Mouse (Mus musculus): Measurements from ENCODE around the gene Thada. TPM values are rescaled to one million over a fixed set of nuclear protein-coding genes. Genes with fewer than 3 reads are reported as not detected.

Gene Thada
- polyA plus RNA-seq, 2 experiments, result 9.1 to 9.7 TPM

- Histone ChIP-seq H3K9me3 (ENCODE audit: control insufficient read depth, low read length) (no peaks in the 10 kb centered on the region), H3K27me3 (ENCODE audit: control insufficient read depth, insufficient read depth, low read length) (no peaks in the 10 kb centered on the region), H3K36me3 (ENCODE audit: control insufficient read depth, insufficient read depth, low read length) (no peaks in the 10 kb centered on the region), H3K4me3 (replicated peaks; ENCODE audit: low read length) (no peak overlapping the region), H3K4me2 (replicated peaks; ENCODE audit: low read depth, low read length, severe bottlenecking) (no peak overlapping the region), H3K27ac (replicated peaks; ENCODE audit: low read depth, low read length) (no peak overlapping the region), H3K9ac (ENCODE audit: low read depth, low read length, severe bottlenecking) (no peak overlapping the region), H3K4me1 (ENCODE audit: control insufficient read depth, insufficient read depth, low read length) (peaks cover 13% of the 10 kb centered on the region)
- DNase-seq (ENCODE audit: low spot score) (no peak), ATAC-seq (ENCODE audit: low FRiP score, low read depth) (no peak)
- no peak for TF ChIP-seq POLR2A (IDR thresholded peaks at IDR 0.05; ENCODE audit: borderline replicate concordance, extremely low read depth, insufficient read depth, insufficient read length)
- WGBS, result 68% methylated on average over 8 of the region's 8 CpGs
Measured at GRCm38 (mm10) chr17:84155516-84156226, 310.3 kb downstream of the Thada start.

GRCm38 (mm10) chr17:84155029-84155338 lies 311.0 kb downstream of the Thada start:
- no peaks in the 10 kb centered on the region for H3K27me3 ChIP-seq (ENCODE audit: control insufficient read depth, insufficient read depth, low read length)
- 85% methylated on average over 6 of the region's 6 CpGs for WGBS
- DNase-seq (ENCODE audit: low spot score) (no peak), ATAC-seq (ENCODE audit: low FRiP score, low read depth) (no peak)
- no peak overlapping the region for H3K4me3 ChIP-seq (replicated peaks; ENCODE audit: low read length)
- no peak for TF ChIP-seq POLR2A (IDR thresholded peaks at IDR 0.05; ENCODE audit: borderline replicate concordance, extremely low read depth, insufficient read depth, insufficient read length)
- no peaks in the 10 kb centered on the region for H3K9me3 ChIP-seq (ENCODE audit: control insufficient read depth, low read length)
- H3K9ac ChIP-seq (ENCODE audit: low read depth, low read length, severe bottlenecking), result no peak overlapping the region
- no peaks in the 10 kb centered on the region for H3K36me3 ChIP-seq (ENCODE audit: control insufficient read depth, insufficient read depth, low read length)
- H3K27ac ChIP-seq (replicated peaks; ENCODE audit: low read depth, low read length), result no peak overlapping the region
- peaks cover 13% of the 10 kb centered on the region for H3K4me1 ChIP-seq (ENCODE audit: control insufficient read depth, insufficient read depth, low read length)
- H3K4me2 ChIP-seq (replicated peaks; ENCODE audit: low read depth, low read length, severe bottlenecking), result no peak overlapping the region

GRCm38 (mm10) chr17:84154302-84155028 lies 311.5 kb downstream of the Thada start:
- no peaks in the 10 kb centered on the region for H3K9me3 ChIP-seq (ENCODE audit: control insufficient read depth, low read length)
- 67% methylated on average over 11 of the region's 11 CpGs for WGBS
- DNase-seq (ENCODE audit: low spot score) (no peak), ATAC-seq (ENCODE audit: low FRiP score, low read depth) (no peak)
- no peak for TF ChIP-seq POLR2A (IDR thresholded peaks at IDR 0.05; ENCODE audit: borderline replicate concordance, extremely low read depth, insufficient read depth, insufficient read length)
- peaks cover 18% of the 10 kb centered on the region for H3K4me1 ChIP-seq (ENCODE audit: control insufficient read depth, insufficient read depth, low read length)
- no peaks in the 10 kb centered on the region for H3K27me3 ChIP-seq (ENCODE audit: control insufficient read depth, insufficient read depth, low read length)
- H3K4me3 ChIP-seq (replicated peaks; ENCODE audit: low read length), result no peak overlapping the region
- H3K9ac ChIP-seq (ENCODE audit: low read depth, low read length, severe bottlenecking), result no peak overlapping the region
- no peak overlapping the region for H3K27ac ChIP-seq (replicated peaks; ENCODE audit: low read depth, low read length)
- no peaks in the 10 kb centered on the region for H3K36me3 ChIP-seq (ENCODE audit: control insufficient read depth, insufficient read depth, low read length)
- no peak overlapping the region for H3K4me2 ChIP-seq (replicated peaks; ENCODE audit: low read depth, low read length, severe bottlenecking)

GRCm38 (mm10) chr17:84152976-84153786 lies 312.8 kb downstream of the Thada start:
- WGBS, result 60% methylated on average over 12 of the region's 12 CpGs
- Histone ChIP-seq H3K9me3 (ENCODE audit: control insufficient read depth, low read length) (no peaks in the 10 kb centered on the region), H3K4me3 (replicated peaks; ENCODE audit: low read length) (no peak overlapping the region), H3K4me1 (ENCODE audit: control insufficient read depth, insufficient read depth, low read length) (peaks cover 31% of the 10 kb centered on the region), H3K4me2 (replicated peaks; ENCODE audit: low read depth, low read length, severe bottlenecking) (no peak overlapping the region), H3K36me3 (ENCODE audit: control insufficient read depth, insufficient read depth, low read length) (no peaks in the 10 kb centered on the region), H3K27me3 (ENCODE audit: control insufficient read depth, insufficient read depth, low read length) (no peaks in the 10 kb centered on the region), H3K9ac (ENCODE audit: low read depth, low read length, severe bottlenecking) (no peak overlapping the region), H3K27ac (replicated peaks; ENCODE audit: low read depth, low read length) (no peak overlapping the region)
- no peak for DNase-seq (ENCODE audit: low spot score)
- TF ChIP-seq POLR2A (IDR thresholded peaks at IDR 0.05; ENCODE audit: borderline replicate concordance, extremely low read depth, insufficient read depth, insufficient read length), result no peak
- no peak for ATAC-seq (ENCODE audit: low FRiP score, low read depth)

GRCm38 (mm10) chr17:84152206-84152975 lies 313.6 kb downstream of the Thada start:
- no peak for TF ChIP-seq POLR2A (IDR thresholded peaks at IDR 0.05; ENCODE audit: borderline replicate concordance, extremely low read depth, insufficient read depth, insufficient read length)
- Histone ChIP-seq H3K4me2 (replicated peaks; ENCODE audit: low read depth, low read length, severe bottlenecking) (no peak overlapping the region), H3K4me3 (replicated peaks; ENCODE audit: low read length) (no peak overlapping the region), H3K36me3 (ENCODE audit: control insufficient read depth, insufficient read depth, low read length) (no peaks in the 10 kb centered on the region), H3K9ac (ENCODE audit: low read depth, low read length, severe bottlenecking) (no peak overlapping the region), H3K9me3 (ENCODE audit: control insufficient read depth, low read length) (no peaks in the 10 kb centered on the region), H3K27me3 (ENCODE audit: control insufficient read depth, insufficient read depth, low read length) (no peaks in the 10 kb centered on the region), H3K27ac (replicated peaks; ENCODE audit: low read depth, low read length) (no peak overlapping the region), H3K4me1 (ENCODE audit: control insufficient read depth, insufficient read depth, low read length) (peaks cover 32% of the 10 kb centered on the region)
- no peak for ATAC-seq (ENCODE audit: low FRiP score, low read depth)
- DNase-seq (ENCODE audit: low spot score), result no peak
- 32% methylated on average over 6 of the region's 6 CpGs for WGBS
